Mouse (Mus musculus): ENCODE results near the gene Arsb.

DNA sequence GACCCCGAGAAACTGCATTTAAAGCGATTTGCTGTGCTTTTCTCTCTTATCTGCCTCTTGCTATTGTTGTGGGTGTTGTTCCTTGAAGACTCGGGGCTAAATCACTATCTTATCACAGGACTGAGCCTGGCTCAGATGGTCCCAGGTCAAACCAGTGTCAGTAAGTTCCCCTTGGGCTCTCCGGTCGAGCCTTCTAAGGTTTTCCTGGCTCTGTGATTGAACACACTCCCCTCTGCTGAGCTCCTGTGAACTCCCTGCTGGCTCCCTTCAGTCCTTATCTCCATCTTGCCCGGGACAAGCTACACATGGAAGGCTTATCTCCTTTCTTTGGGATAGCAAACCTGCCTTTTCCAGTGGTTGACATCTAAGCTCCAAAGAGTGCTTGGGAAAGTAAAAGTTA lies 180.1 kb downstream of the Arsb start:
- no peak for TF ChIP-seq POLR2A (IDR thresholded peaks at IDR 0.05; ENCODE audit: borderline replicate concordance, control insufficient read depth, low read depth, low read length)
- no peak for TF ChIP-seq CTCF (IDR thresholded peaks at IDR 0.05; ENCODE audit: control insufficient read depth, insufficient read depth, low read length)
